Mouse (Mus musculus) midbrain, embryonic 11.5 days (tissue): Measurements from ENCODE around the gene Bach2. TPM values are rescaled to one million over a fixed set of nuclear protein-coding genes. Genes with fewer than 3 reads are reported as not detected.

ENCODE experiments used
- ATAC-seq: fragments of 200-750 bp; cut with Nextera tagmentation; 2 replicates; pipeline ENCODE4 v1.8.0; 2017; ENCODE audit warnings: moderate TSS enrichment, moderate library complexity; ENCODE audit not compliant: low FRiP score
- DNase-seq: peaks from one replicate; pipeline ENCODE4 v3.0.0; 2015; ENCODE audit warnings: low spot score; ENCODE audit errors: missing footprints
- H3K27ac ChIP-seq: fragments of 300-500 bp; sonication (generic); 2 replicates; pipeline ENCODE4 v1.5.1; 2014; ENCODE audit warnings: low read depth, low read length
- H3K27me3 ChIP-seq: fragments of 300-500 bp; sonication (generic); 2 replicates; pipeline ENCODE4 v1.6.1; 2014; ENCODE audit warnings: mild to moderate bottlenecking, low read length, moderate library complexity, mixed read lengths; ENCODE audit not compliant: control insufficient read depth, insufficient read depth
- H3K36me3 ChIP-seq: fragments of 300-500 bp; sonication (generic); 2 replicates; pipeline ENCODE4 v1.6.1; 2014; ENCODE audit warnings: mild to moderate bottlenecking, low read length, moderate library complexity, mixed read lengths; ENCODE audit not compliant: control insufficient read depth, insufficient read depth
- H3K4me1 ChIP-seq: fragments of 300-500 bp; sonication (generic); 2 replicates; pipeline ENCODE4 v1.6.1; 2014; ENCODE audit warnings: low read length; ENCODE audit not compliant: control insufficient read depth, insufficient read depth
- H3K4me2 ChIP-seq: fragments of 300-500 bp; sonication (generic); 2 replicates; pipeline ENCODE4 v1.6.1; 2014; ENCODE audit warnings: mild to moderate bottlenecking, moderate library complexity
- H3K4me3 ChIP-seq: fragments of 300-500 bp; sonication (generic); 2 replicates; pipeline ENCODE4 v1.5.1; 2014; ENCODE audit warnings: low read depth, low read length
- H3K9ac ChIP-seq: fragments of 300-500 bp; sonication (generic); 2 replicates; pipeline ENCODE4 v1.6.1; 2014; ENCODE audit warnings: low read length
- H3K9me3 ChIP-seq: fragments of 300-500 bp; sonication (generic); 2 replicates; pipeline ENCODE4 v1.6.1; 2016; ENCODE audit warnings: low read length; ENCODE audit not compliant: control insufficient read depth
- WGBS: fragments of 180-500 bp; shearing (Covaris S2); extraction: QIAGEN DNeasy Blood & Tissue Kit; methylation state at CpG from one replicate; pipeline ENCODE4 v1.1.7; 2014; 5-methylcytosine and 5-hydroxymethylcytosine counted together
- polyA plus RNA-seq: library from polyadenylated mRNA; unstranded; fragments of >200 nt; fragmentation: Nextera tagmentation; extraction: Ambion mirVana; gene quantifications from 2 replicates; pipeline ENCODE4 v1.2.1, GENCODE M21; 2014

Gene Bach2
- polyA plus RNA-seq, 1 experiment from 2014 or later = 13.2 TPM

- Histone ChIP-seq H3K9ac (no peak overlapping the region), H3K9me3 (no peaks in the 10 kb centered on the region), H3K4me1 (no peaks in the 10 kb centered on the region), H3K4me3 (no peak overlapping the region), H3K27me3 (no peaks in the 10 kb centered on the region), H3K4me2 (no peak overlapping the region), H3K27ac (no peak overlapping the region), H3K36me3 (no peaks in the 10 kb centered on the region)
- WGBS = 83% methylated on average over 1 of the region's 1 CpGs
- ATAC-seq = no peak
- no peak for DNase-seq
Observed at GRCm38 (mm10) chr4:32268042-32268441, 29.4 kb downstream of the Bach2 start.

GRCm38 (mm10) chr4:32272398-32272797, 33.8 kb downstream of the Bach2 start:
- Histone ChIP-seq H3K9ac (no peak overlapping the region), H3K4me3 (no peak overlapping the region), H3K4me2 (no peak overlapping the region), H3K4me1 (no peaks in the 10 kb centered on the region), H3K9me3 (no peaks in the 10 kb centered on the region), H3K27ac (no peak overlapping the region), H3K27me3 (no peaks in the 10 kb centered on the region), H3K36me3 (no peaks in the 10 kb centered on the region)
- ATAC-seq (no peak), DNase-seq (no peak)
- WGBS = 86% methylated on average over 5 of the region's 5 CpGs

GRCm38 (mm10) chr4:32274776-32275294, 36.2 kb downstream of the Bach2 start:
- H3K27me3 ChIP-seq = no peaks in the 10 kb centered on the region
- H3K36me3 ChIP-seq = no peaks in the 10 kb centered on the region
- no peak for DNase-seq
- no peak for ATAC-seq
- 87% methylated on average over 6 of the region's 6 CpGs for WGBS
- no peaks in the 10 kb centered on the region for H3K4me1 ChIP-seq
- H3K4me2 ChIP-seq = no peak overlapping the region
- no peak overlapping the region for H3K9ac ChIP-seq
- no peak overlapping the region for H3K4me3 ChIP-seq
- H3K9me3 ChIP-seq = no peaks in the 10 kb centered on the region
- H3K27ac ChIP-seq = no peak overlapping the region

GRCm38 (mm10) chr4:32279842-32280241, 41.2 kb downstream of the Bach2 start:
- DNase-seq = no peak
- Histone ChIP-seq H3K9ac (no peak overlapping the region), H3K27ac (no peak overlapping the region), H3K4me1 (no peaks in the 10 kb centered on the region), H3K36me3 (no peaks in the 10 kb centered on the region), H3K4me2 (no peak overlapping the region), H3K4me3 (no peak overlapping the region), H3K9me3 (no peaks in the 10 kb centered on the region), H3K27me3 (no peaks in the 10 kb centered on the region)
- ATAC-seq = no peak
- 92% methylated on average over 1 of the region's 1 CpGs for WGBS

GRCm38 (mm10) chr4:32280401-32280800, 41.8 kb downstream of the Bach2 start:
- Histone ChIP-seq H3K4me3 (no peak overlapping the region), H3K4me1 (no peaks in the 10 kb centered on the region), H3K9ac (no peak overlapping the region), H3K36me3 (no peaks in the 10 kb centered on the region), H3K9me3 (no peaks in the 10 kb centered on the region), H3K27ac (no peak overlapping the region), H3K4me2 (no peak overlapping the region), H3K27me3 (no peaks in the 10 kb centered on the region)
- ATAC-seq = no peak
- DNase-seq = no peak
- WGBS = 86% methylated on average over 6 of the region's 6 CpGs

- no peak overlapping the region for H3K4me3 ChIP-seq
- no peak for DNase-seq
- no peak for ATAC-seq
- H3K27ac ChIP-seq = no peak overlapping the region
- H3K9me3 ChIP-seq = no peaks in the 10 kb centered on the region
- no peaks in the 10 kb centered on the region for H3K27me3 ChIP-seq
- H3K4me2 ChIP-seq = no peak overlapping the region
- H3K9ac ChIP-seq = no peak overlapping the region
- H3K36me3 ChIP-seq = no peaks in the 10 kb centered on the region
- 88% methylated on average over 6 of the region's 6 CpGs for WGBS
- no peaks in the 10 kb centered on the region for H3K4me1 ChIP-seq
Observed at GRCm38 (mm10) chr4:32281306-32281705, 42.7 kb downstream of the Bach2 start.

GRCm38 (mm10) chr4:32286405-32286804, 47.8 kb downstream of the Bach2 start:
- 88% methylated on average over 8 of the region's 8 CpGs for WGBS

GRCm38 (mm10) chr4:32288036-32288860, 49.6 kb downstream of the Bach2 start:
- H3K27ac ChIP-seq = no peak overlapping the region
- no peaks in the 10 kb centered on the region for H3K36me3 ChIP-seq
- no peak overlapping the region for H3K4me2 ChIP-seq
- H3K9me3 ChIP-seq = no peaks in the 10 kb centered on the region
- DNase-seq (no peak), ATAC-seq (no peak)
- no peak overlapping the region for H3K9ac ChIP-seq
- 59% methylated on average over 11 of the region's 11 CpGs for whole genome bisulfite sequencing
- no peak overlapping the region for H3K4me3 ChIP-seq
- H3K27me3 ChIP-seq = no peaks in the 10 kb centered on the region
- peaks cover 6% of the 10 kb centered on the region; the same call in 1 of the 2 replicates for H3K4me1 ChIP-seq

More at GRCm38 (mm10) chr4:32286405-32286804, 47.8 kb downstream of the Bach2 start:
- DNase-seq (no peak), ATAC-seq (no peak)
- no peaks in the 10 kb centered on the region for H3K27me3 ChIP-seq
- H3K9ac ChIP-seq = no peak overlapping the region
- no peak overlapping the region for H3K4me3 ChIP-seq
- H3K36me3 ChIP-seq = no peaks in the 10 kb centered on the region
- H3K4me2 ChIP-seq = no peak overlapping the region
- H3K27ac ChIP-seq = no peak overlapping the region
- peaks cover 6% of the 10 kb centered on the region; the same call in 1 of the 2 replicates for H3K4me1 ChIP-seq
- no peaks in the 10 kb centered on the region for H3K9me3 ChIP-seq

- 81% methylated on average over 6 of the region's 6 CpGs for WGBS
- no peak for ATAC-seq
Observed at GRCm38 (mm10) chr4:32289845-32290244, 51.2 kb downstream of the Bach2 start.

More at GRCm38 (mm10) chr4:32289845-32290244, 51.2 kb downstream of the Bach2 start:
- no peaks in the 10 kb centered on the region for H3K36me3 ChIP-seq
- H3K4me2 ChIP-seq = no peak overlapping the region
- H3K27me3 ChIP-seq = no peaks in the 10 kb centered on the region
- H3K9me3 ChIP-seq = no peaks in the 10 kb centered on the region
- no peak overlapping the region for H3K27ac ChIP-seq
- no peak overlapping the region for H3K9ac ChIP-seq
- DNase-seq = no peak
- H3K4me1 ChIP-seq = peaks cover 15% of the 10 kb centered on the region; the same call in 1 of the 2 replicates
- H3K4me3 ChIP-seq = no peak overlapping the region
